Mouse (Mus musculus) kidney, postnatal 0 days (tissue): ENCODE results near the gene Rpl15. TPM values are rescaled to one million over a fixed set of nuclear protein-coding genes. Genes with fewer than 3 reads are reported as not detected.

Source experiments
- ATAC-seq: fragments of 200-750 bp; cut with Nextera tagmentation; replicated peaks from 2 replicates; pipeline ENCODE4 v1.8.0; 2017; ENCODE audit warnings: low read depth, moderate number of reproducible peaks, moderate TSS enrichment, moderate library complexity; ENCODE audit not compliant: low FRiP score
- DNase-seq: peaks from one replicate; pipeline ENCODE4 v3.0.0-alpha.2; 2016; ENCODE audit warnings: low spot score
- H3K27ac ChIP-seq: fragments of 300-500 bp; sonication (generic); 2 replicates; pipeline ENCODE4 v1.5.1; 2014; ENCODE audit warnings: mild to moderate bottlenecking
- H3K27me3 ChIP-seq: fragments of 300-500 bp; sonication (generic); 2 replicates; pipeline ENCODE4 v1.6.1; 2014; ENCODE audit warnings: low read length, mixed read lengths; ENCODE audit not compliant: insufficient read depth
- H3K36me3 ChIP-seq: fragments of 300-500 bp; sonication (generic); 2 replicates; pipeline ENCODE4 v1.6.1; 2014; ENCODE audit warnings: low read length, mixed read lengths; ENCODE audit not compliant: insufficient read depth
- H3K4me1 ChIP-seq: fragments of 300-500 bp; sonication (generic); replicated peaks from 2 replicates; pipeline ENCODE4 v1.6.1; 2014; ENCODE audit warnings: antibody characterized with exemption, low read length, mixed read lengths; ENCODE audit not compliant: insufficient read depth
- H3K4me2 ChIP-seq: fragments of 300-500 bp; sonication (generic); 2 replicates; pipeline ENCODE4 v1.6.1; 2014; ENCODE audit warnings: mild to moderate bottlenecking, low read length, moderate library complexity, mixed read lengths
- H3K4me3 ChIP-seq: fragments of 300-500 bp; sonication (generic); replicated peaks from 2 replicates; pipeline ENCODE4 v1.5.1; 2014; ENCODE audit warnings: low read depth, low read length
- H3K9ac ChIP-seq: fragments of 300-500 bp; sonication (generic); 2 replicates; pipeline ENCODE4 v1.6.1; 2014; ENCODE audit warnings: low read depth, low read length
- H3K9me3 ChIP-seq: fragments of 300-500 bp; sonication (generic); replicated peaks from 2 replicates; pipeline ENCODE4 v1.6.1; 2016; ENCODE audit warnings: low read length, inconsistent platforms, mixed read lengths
- CTCF ChIP-seq: IDR thresholded peaks from 2 replicates; pipeline ENCODE4 v1.5.1; 2016; ENCODE audit warnings: antibody characterized with exemption, low read depth, mild to moderate bottlenecking, moderate library complexity
- WGBS: fragments of 180-500 bp; shearing (Covaris S2); extraction: QIAGEN DNeasy Blood & Tissue Kit; methylation state at CpG from one replicate; pipeline ENCODE4 v1.1.7; 2014; 5-methylcytosine and 5-hydroxymethylcytosine counted together
- polyA plus RNA-seq: library from polyadenylated mRNA; unstranded; fragments of >200 nt; fragmentation: Nextera tagmentation; extraction: Ambion mirVana; gene quantifications from 2 replicates; pipeline ENCODE4 v1.2.1, GENCODE M21; 2015

The Rpl15 gene
- polyA plus RNA-seq, 1 experiment from 2014 or later: 558 TPM

GRCm38 (mm10) chr14:18221977-18222376, 49.2 kb downstream of the Rpl15 start:
- no peak overlapping the region for H3K4me3 ChIP-seq
- no peak for DNase-seq
- 94% methylated on average over 6 of the region's 6 CpGs for WGBS

More at GRCm38 (mm10) chr14:18221977-18222376, 49.2 kb downstream of the Rpl15 start:
- H3K27ac ChIP-seq: no peak overlapping the region
- no peak for TF ChIP-seq CTCF
- H3K36me3 ChIP-seq: no peaks in the 10 kb centered on the region
- H3K27me3 ChIP-seq: no peaks in the 10 kb centered on the region
- H3K4me1 ChIP-seq: no peaks in the 10 kb centered on the region
- ATAC-seq: no peak
- H3K9me3 ChIP-seq: no peaks in the 10 kb centered on the region
- H3K4me2 ChIP-seq: no peak overlapping the region
- no peak overlapping the region for H3K9ac ChIP-seq

Other genes with a start within 250 kb of the Rpl15 start
- 12.4 and 13.2 TPM in 2 replicates for gene Nr1d2, start 32.3 kb downstream of the Rpl15 start, polyA plus RNA-seq
- 18.0 and 18.1 TPM in 2 replicates for gene Nkiras1, start 255 bp downstream of the Rpl15 start, polyA plus RNA-seq
- 118 and 122 TPM in 2 replicates for gene Ube2e1, start 60.5 kb upstream of the Rpl15 start, polyA plus RNA-seq